Mouse (Mus musculus): ENCODE results near the gene Prdx6b. TPM values are rescaled to one million over a fixed set of nuclear protein-coding genes. Genes with fewer than 3 reads are reported as not detected.

Gene Prdx6b
- polyA plus RNA-seq, 1 experiment: not detected

DNA sequence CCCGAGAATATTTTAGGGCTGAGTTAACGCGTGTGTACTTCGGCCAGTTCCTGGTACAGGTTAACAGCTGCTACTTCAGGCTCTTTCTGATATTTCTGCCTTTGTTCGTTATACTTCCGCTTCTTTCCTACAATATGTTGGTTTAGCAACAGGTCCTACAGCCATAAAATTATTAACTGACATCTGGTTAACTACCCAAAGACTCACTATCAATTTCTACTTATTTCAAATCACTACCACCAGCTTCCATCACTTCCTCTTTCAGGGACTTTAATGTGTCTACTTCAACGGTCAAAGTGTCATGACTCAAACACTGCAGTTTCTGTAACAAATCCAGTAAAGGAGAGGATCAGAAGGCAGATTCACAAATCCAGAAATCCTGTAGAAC is 22.6 kb downstream of the Prdx6b start:
- DNase-seq: no peak
- 15% methylated on average over 7 of the region's 7 CpGs for WGBS
- peak overlapping the region; percentile 91 for H3K4me3 ChIP-seq (replicated peaks; ENCODE audit: extremely low read depth, low read depth, low read length)
- peaks cover 4% of the 10 kb centered on the region; the same call in 1 of the 2 replicates for H3K4me1 ChIP-seq (ENCODE audit: control insufficient read depth, insufficient read depth, low read length)
- TF ChIP-seq POLR2A (IDR thresholded peaks at IDR 0.05; ENCODE audit: borderline replicate concordance, extremely low read depth, low read depth, low read length) (no peak), CTCF (IDR thresholded peaks at IDR 0.05; ENCODE audit: insufficient read depth, low read length) (no peak)

DNA sequence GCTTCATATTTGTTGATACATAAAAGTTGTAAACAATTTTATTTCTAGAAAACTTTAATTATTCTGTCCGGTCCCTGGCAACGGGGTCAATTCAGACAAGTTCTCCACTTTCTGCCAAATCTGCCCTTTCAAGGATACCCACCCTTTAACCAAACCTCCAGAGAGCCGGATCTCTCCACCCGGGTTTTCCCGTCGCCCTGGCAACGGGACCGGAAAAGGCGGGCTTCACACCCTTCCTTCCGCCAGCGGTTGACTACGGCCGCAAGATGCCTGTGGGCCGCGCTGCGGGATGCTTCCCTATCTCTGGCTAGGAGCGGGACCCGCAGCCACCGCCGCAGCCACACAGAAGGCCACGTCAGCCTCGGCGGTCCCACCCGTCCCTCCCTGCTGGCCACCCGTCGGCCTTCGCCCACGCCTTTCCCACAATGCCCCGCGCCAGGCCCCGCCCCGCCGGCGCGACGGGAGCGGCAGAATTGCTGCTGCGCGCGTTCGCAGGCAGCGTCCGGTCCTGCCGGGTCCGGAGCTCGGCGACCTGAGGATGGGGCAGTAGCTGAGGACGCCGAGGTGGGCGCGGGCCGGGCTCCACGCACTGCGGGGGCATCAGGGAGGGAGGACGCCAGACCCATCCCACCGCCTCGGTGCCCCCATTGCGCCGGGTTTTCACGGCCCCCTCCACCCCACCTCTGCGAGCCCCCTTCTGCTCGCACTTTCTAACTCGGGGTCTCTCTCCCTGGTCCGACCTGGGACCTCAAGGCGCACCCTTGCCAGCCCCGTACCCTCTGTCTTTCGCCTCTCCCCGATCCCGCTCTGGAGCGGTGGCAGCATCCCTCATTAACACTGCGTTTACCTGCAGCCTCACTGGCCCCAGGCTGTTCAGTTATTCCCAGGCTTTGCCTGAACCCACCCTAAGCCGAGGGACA is 23.2 kb downstream of the Prdx6b start, which contains the start of gene Dnajc10:
Gene Dnajc10, plus strand, starts transcription at position 225 of the 920 bp plus-strand sequence.
- under 1% methylated on average over 72 of the region's 72 CpGs for WGBS
- DNase-seq: peak; percentile 95
- TF ChIP-seq CTCF (IDR thresholded peaks at IDR 0.05; ENCODE audit: insufficient read depth, low read length) (no peak), POLR2A (IDR thresholded peaks at IDR 0.05; ENCODE audit: borderline replicate concordance, extremely low read depth, low read depth, low read length) (peak; percentile 71; the same call in 1 of the 2 replicates)
- H3K4me1 ChIP-seq (ENCODE audit: control insufficient read depth, insufficient read depth, low read length): peaks cover 4% of the 10 kb centered on the region; the same call in 1 of the 2 replicates
- peak within 1 kb of the TSS; percentile 91 for H3K4me3 ChIP-seq (replicated peaks; ENCODE audit: extremely low read depth, low read depth, low read length)

GRCm38 (mm10) chr2:80322878-80323277 is 30.6 kb downstream of the Prdx6b start:
- Histone ChIP-seq H3K4me3 (replicated peaks; ENCODE audit: extremely low read depth, low read depth, low read length) (no peak overlapping the region), H3K4me1 (ENCODE audit: control insufficient read depth, insufficient read depth, low read length) (no peaks in the 10 kb centered on the region)
- 93% methylated on average over 4 of the region's 4 CpGs for WGBS
- TF ChIP-seq CTCF (IDR thresholded peaks at IDR 0.05; ENCODE audit: insufficient read depth, low read length) (no peak), POLR2A (IDR thresholded peaks at IDR 0.05; ENCODE audit: borderline replicate concordance, extremely low read depth, low read depth, low read length) (no peak)
- no peak for DNase-seq

- DNase-seq: no peak
- H3K4me1 ChIP-seq (ENCODE audit: control insufficient read depth, insufficient read depth, low read length): no peaks in the 10 kb centered on the region
- no peak for TF ChIP-seq CTCF (IDR thresholded peaks at IDR 0.05; ENCODE audit: insufficient read depth, low read length)
- TF ChIP-seq POLR2A (IDR thresholded peaks at IDR 0.05; ENCODE audit: borderline replicate concordance, extremely low read depth, low read depth, low read length): no peak
- WGBS: 95% methylated on average over 2 of the region's 2 CpGs
- no peak overlapping the region for H3K4me3 ChIP-seq (replicated peaks; ENCODE audit: extremely low read depth, low read depth, low read length)
Measured at GRCm38 (mm10) chr2:80325779-80326178, 33.5 kb downstream of the Prdx6b start.

GRCm38 (mm10) chr2:80327272-80327671 is 35.0 kb downstream of the Prdx6b start:
- WGBS: 92% methylated on average over 6 of the region's 6 CpGs
- Histone ChIP-seq H3K4me3 (replicated peaks; ENCODE audit: extremely low read depth, low read depth, low read length) (no peak overlapping the region), H3K4me1 (ENCODE audit: control insufficient read depth, insufficient read depth, low read length) (no peaks in the 10 kb centered on the region)
- TF ChIP-seq CTCF (IDR thresholded peaks at IDR 0.05; ENCODE audit: insufficient read depth, low read length): no peak
- no peak for TF ChIP-seq POLR2A (IDR thresholded peaks at IDR 0.05; ENCODE audit: borderline replicate concordance, extremely low read depth, low read depth, low read length)
- DNase-seq: no peak

GRCm38 (mm10) chr2:80328961-80329653 is 36.8 kb downstream of the Prdx6b start:
- Histone ChIP-seq H3K4me1 (ENCODE audit: control insufficient read depth, insufficient read depth, low read length) (no peaks in the 10 kb centered on the region), H3K4me3 (replicated peaks; ENCODE audit: extremely low read depth, low read depth, low read length) (no peak overlapping the region)
- 90% methylated on average over 7 of the region's 7 CpGs for WGBS
- no peak for TF ChIP-seq POLR2A (IDR thresholded peaks at IDR 0.05; ENCODE audit: borderline replicate concordance, extremely low read depth, low read depth, low read length)
- no peak for DNase-seq

GRCm38 (mm10) chr2:80340537-80340936 is 48.3 kb downstream of the Prdx6b start:
- H3K4me1 ChIP-seq (ENCODE audit: control insufficient read depth, insufficient read depth, low read length): no peaks in the 10 kb centered on the region
- DNase-seq: no peak
- 97% methylated on average over 9 of the region's 9 CpGs for WGBS
- TF ChIP-seq POLR2A (IDR thresholded peaks at IDR 0.05; ENCODE audit: borderline replicate concordance, extremely low read depth, low read depth, low read length) (no peak), CTCF (IDR thresholded peaks at IDR 0.05; ENCODE audit: insufficient read depth, low read length) (no peak)
- no peak overlapping the region for H3K4me3 ChIP-seq (replicated peaks; ENCODE audit: extremely low read depth, low read depth, low read length)

Other genes with a start within 250 kb of the Prdx6b start
- gene Pde1a, start 163.0 kb upstream of the Prdx6b start, polyA plus RNA-seq (2012; rRNA removed): 1.6 and 3.1 TPM in 2 replicates
- gene Dnajc10, start 23.0 kb downstream of the Prdx6b start, polyA plus RNA-seq (2012; rRNA removed): 19.6 and 27.1 TPM in 2 replicates
- gene Frzb, start 155.2 kb downstream of the Prdx6b start, polyA plus RNA-seq (2012; rRNA removed): 0.19 and 0.51 TPM in 2 replicates

Measured in lung, adult 2 months (tissue).